Mouse (Mus musculus) brown adipose tissue, adult 24 weeks (tissue): ENCODE measurements around the gene Tulp3. TPM values are rescaled to one million over a fixed set of nuclear protein-coding genes. Genes with fewer than 3 reads are reported as not detected.
"Not testable (repeated sequence)": the region's sequence is repeated elsewhere in the genome, so short reads cannot be mapped to it uniquely, and the experiment has no call there.

ENCODE experiments used
- H3K27ac ChIP-seq: fragments of 200-500 bp; replicated peaks from 2 replicates; pipeline ENCODE4 v1.5.1; 2012; ENCODE audit warnings: low read depth, mild to moderate bottlenecking, low read length
- H3K4me1 ChIP-seq: fragments of 200-500 bp; 2 replicates; pipeline ENCODE4 v1.6.1; 2012; ENCODE audit warnings: low read length, mixed read lengths; ENCODE audit not compliant: control insufficient read depth, insufficient read depth, insufficient read length
- H3K4me3 ChIP-seq: fragments of 200-500 bp; 2 replicates; pipeline ENCODE4 v1.5.1; 2012; ENCODE audit warnings: low read depth, mild to moderate bottlenecking, low read length, moderate library complexity; ENCODE audit not compliant: insufficient read depth
- polyA plus RNA-seq: library from polyadenylated mRNA; stranded (reverse); fragments of >200 nt; gene quantifications from 2 replicates; pipeline ENCODE4 v1.2.4, GENCODE M21; 2012; ENCODE audit not compliant: missing spikeins, insufficient read depth, insufficient read length

Gene Tulp3
- polyA plus RNA-seq, 1 experiment = 6.4 TPM

DNA sequence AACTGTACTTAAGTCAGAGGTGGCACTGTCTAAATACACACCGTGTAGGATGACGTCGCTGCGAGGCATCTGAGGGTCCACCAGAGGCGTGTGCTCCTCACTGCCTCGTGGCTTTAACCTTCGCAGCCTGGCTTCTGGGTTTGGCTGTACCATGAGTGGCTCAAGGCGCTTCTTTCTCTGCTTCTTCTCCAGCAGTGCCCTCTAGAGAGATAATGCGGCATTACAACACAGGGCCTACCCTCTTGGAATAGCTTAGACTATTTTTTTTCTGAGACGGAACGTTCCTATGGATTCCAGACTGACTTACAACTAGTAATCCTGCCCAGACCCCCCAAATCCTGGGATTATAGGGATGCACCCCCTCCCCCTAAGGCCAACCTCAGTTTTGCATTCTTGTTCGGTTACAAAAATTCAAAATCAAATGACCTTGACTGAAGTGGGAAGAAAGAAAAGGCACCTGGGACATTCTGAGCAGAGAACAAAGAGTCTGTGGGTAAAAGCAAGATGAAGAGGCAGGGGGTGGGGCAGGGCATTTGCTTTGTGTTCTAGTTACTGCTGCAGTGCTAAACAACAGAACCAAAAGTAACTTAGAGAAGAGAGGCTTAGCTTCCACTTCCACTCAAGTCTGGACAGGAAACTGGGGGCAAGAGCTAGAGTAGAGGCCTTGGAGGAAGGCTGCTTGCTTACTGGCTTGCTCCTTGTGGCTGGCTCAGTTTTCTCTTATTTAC, 21.1 kb downstream of the Tulp3 start:
- Histone ChIP-seq H3K4me3 (no peak overlapping the region), H3K4me1 (no peaks in the 10 kb centered on the region), H3K27ac (no peak overlapping the region)

DNA sequence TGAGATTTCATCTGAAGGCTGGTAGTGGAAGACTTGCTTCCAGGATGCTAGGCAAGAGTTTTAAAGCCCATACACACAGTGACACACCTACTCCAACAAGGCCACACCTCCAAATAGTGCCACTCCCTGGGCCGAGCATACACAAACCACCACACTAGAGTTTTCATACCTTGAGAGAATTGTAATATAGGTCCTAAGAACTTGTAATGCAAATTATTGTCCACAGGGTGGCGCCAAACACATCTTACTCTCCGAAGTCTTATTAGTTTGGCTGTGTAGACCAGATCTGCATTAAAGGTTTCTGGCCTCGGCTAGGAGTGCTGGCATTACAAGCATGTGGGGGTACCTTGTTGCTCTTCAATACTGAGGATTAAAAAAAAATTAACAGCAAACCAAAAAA, 37.3 kb downstream of the Tulp3 start:
- Histone ChIP-seq H3K4me3 (no peak overlapping the region), H3K4me1 (no peaks in the 10 kb centered on the region), H3K27ac (no peak overlapping the region)

DNA sequence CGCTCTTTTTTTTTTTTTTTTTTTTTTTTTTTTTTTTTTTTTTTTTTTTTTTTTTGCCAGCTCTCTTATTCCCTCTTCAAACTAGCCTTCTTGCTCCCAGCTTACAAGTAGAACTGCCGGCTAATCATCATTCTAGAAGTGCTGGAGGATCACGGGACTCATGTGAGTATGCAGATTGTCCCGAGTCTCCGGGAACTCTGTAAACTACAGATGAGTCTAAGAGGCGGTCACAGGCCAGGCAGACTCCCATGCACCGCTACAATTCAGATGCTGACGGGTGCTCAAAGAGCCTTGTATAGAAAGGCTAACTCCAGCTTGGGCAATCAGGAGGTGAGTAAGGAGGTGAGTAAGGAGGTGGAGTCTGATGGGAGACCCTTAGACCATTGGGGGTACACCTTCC, 40.1 kb downstream of the Tulp3 start:
- H3K4me1 ChIP-seq = no peaks in the 10 kb centered on the region
- no peak overlapping the region for H3K27ac ChIP-seq
- no peak overlapping the region for H3K4me3 ChIP-seq

DNA sequence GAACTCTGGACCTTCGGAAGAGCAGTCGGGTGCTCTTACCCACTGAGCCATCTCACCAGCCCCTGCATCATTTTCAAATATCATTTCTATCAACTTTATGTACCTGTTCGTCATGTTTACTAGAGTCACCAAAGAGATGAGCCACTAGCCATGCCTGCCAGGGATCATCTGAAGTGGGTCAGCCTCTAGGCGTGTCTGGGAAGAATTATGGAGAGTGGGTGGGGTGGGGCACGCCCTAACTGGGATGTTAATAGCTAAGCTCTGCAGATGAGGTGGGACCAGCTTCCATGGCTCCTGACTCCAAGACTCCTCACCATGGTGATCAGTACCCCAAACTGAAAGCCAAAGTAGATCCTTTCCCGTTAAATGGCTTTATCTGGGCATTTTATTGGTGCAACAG, 40.9 kb downstream of the Tulp3 start:
- Histone ChIP-seq H3K4me1 (no peaks in the 10 kb centered on the region), H3K27ac (no peak overlapping the region), H3K4me3 (no peak overlapping the region)

DNA sequence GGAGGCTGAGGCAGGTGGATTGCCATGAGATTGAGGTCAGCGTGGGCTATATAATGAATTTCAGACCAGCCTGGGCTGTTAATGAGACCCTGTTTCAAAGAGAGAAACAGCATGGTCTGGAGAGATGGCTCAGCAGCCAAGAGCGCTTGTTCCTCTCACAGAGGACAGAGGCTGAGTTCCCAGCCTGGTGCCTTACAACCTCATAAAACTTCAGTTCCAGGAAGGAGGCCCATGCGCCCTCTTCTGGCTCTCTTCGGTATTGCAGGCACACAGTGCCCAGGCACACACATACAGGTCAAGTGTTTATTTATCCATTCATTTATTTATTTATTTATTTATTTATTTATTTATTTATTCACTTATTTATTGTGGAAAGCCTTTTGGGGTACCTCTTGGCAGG, 47.3 kb downstream of the Tulp3 start:
- no peak overlapping the region for H3K27ac ChIP-seq
- no peak overlapping the region for H3K4me3 ChIP-seq
- no peaks in the 10 kb centered on the region for H3K4me1 ChIP-seq

DNA sequence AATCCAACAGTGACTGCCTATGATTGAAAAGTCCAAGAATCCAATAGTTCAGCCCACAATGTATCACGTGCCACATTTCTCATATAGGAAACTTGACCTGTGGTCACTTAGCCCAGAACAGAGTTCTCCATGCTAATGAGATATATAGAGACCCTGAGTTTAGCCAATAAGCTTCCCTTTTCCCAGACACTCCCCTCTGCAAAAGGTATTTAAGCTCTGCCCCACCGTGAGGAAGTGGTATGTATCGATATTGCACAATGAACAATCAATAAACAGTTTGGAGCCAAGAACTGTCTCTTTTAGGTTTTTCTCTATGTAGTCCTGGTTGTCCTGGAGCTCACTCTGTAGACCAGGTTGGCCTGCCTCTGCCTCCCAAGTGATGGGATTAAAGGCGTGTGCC, 50.9 kb downstream of the Tulp3 start:
- Histone ChIP-seq H3K27ac (no peak overlapping the region), H3K4me3 (no peak overlapping the region), H3K4me1 (no peaks in the 10 kb centered on the region)

DNA sequence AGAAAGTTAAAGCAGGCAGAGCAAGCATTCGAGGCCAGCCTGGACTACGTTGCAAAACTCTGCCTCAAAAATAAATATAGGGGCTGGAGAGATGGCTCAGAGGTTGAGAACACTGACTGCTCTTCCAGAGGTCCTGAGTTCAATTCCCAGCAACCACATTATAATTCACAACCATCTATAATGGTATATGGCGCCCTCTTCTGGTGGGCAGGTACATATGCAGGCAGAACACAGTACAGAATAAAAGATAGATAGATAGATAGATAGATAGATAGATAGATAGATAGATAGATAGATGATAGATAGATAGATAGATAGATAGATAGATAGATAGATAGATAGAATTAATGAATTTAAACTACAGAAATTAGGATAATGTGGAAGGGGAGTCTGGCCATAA, 53.0 kb downstream of the Tulp3 start:
- H3K27ac ChIP-seq, H3K4me3 ChIP-seq, H3K4me1 ChIP-seq: not testable (repeated sequence)

DNA sequence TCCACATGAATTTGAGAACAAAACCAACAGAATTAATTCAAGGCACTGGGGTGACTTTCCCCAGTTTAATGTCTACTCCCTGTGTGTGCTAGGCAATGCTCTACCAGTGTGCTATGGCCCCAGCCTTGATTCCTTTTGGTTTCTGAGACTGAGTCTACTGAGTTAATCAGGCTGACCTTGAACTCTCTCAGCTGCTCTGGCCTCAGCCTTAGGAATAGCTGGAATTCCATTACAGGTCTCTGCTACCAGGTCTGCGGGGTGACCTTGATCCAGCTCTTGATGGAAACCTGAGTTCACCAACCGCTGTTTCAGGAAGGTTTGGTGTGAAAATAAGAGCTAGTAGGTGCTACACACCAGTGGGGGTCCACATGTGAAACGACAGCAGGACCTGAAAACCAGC, 53.8 kb downstream of the Tulp3 start:
- H3K27ac ChIP-seq = no peak overlapping the region
- H3K4me1 ChIP-seq = peaks cover 4% of the 10 kb centered on the region; the same call in 1 of the 2 replicates
- no peak overlapping the region for H3K4me3 ChIP-seq

DNA sequence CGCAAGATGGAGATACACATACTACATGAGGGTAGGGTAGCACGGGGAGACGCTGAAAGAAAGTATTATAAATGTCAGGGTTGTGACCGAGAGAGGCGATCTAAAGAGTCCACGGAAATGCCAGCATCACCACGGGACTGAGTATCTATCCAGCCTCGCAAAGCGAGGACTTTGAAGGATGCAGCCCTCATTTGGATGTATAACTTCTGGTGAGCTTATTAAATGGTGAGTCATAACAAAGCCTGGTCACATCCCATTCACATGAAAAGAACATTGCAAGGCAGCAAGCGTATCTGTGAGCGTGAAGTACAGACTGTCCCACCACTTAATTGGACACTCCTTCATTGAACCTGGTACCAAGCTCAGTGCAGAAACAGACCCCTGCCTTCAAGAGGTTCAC, 54.2 kb downstream of the Tulp3 start:
- H3K27ac ChIP-seq = peak overlapping the region; percentile 61
- peak overlapping the region; percentile 76; the same call in 1 of the 2 replicates for H3K4me3 ChIP-seq
- peaks cover 7% of the 10 kb centered on the region for H3K4me1 ChIP-seq

DNA sequence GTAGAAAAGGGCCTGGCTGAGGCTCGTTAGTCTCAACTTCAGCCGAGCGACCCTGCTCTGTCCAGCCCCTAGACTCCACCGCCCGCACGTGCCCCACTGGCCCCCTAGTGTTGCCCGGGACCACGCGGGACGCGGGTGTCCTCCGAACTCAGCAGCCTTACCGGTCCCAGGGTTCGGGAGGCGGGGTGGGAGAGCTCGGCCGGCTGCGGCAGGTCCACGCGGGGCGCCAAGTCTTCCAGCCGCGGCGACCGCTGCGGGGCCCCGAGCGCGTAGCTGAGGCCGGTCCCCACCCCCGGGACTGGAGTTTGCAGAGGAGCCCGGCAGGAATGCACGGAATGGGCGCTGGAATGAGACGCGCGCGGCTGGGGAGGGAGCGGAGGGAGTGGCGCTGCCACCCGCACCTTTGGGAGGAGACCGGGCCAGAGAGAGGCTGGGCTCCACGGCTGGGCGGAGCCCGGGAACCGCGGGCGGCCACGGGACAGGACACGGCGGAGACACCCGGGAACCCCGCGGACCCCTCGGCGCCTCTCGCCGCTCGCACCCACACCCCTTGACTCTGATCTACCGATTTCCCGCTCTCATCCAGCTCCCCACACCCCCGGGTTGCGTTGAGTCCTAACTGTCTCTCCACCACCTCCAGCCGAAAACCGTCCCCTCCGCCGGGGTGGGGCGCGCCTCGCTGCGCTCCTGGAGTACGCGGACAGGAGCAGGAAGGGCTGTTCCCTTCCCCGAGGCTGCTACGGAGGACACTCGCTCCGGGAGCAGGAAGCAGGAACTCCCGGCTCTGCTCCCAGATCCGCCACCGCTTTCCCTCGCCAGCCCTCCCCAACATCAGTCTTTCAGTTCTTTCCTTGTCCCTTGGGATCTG, 55.3 kb downstream of the Tulp3 start, which contains the start of gene Tead4:
TSS of gene Tead4 (minus strand) at position 690 of the 868 bp plus-strand sequence.
- H3K27ac ChIP-seq = peak within 1 kb of the TSS; percentile 92
- peaks cover 17% of the 10 kb centered on the region for H3K4me1 ChIP-seq
- peak within 1 kb of the TSS; percentile 76 for H3K4me3 ChIP-seq

DNA sequence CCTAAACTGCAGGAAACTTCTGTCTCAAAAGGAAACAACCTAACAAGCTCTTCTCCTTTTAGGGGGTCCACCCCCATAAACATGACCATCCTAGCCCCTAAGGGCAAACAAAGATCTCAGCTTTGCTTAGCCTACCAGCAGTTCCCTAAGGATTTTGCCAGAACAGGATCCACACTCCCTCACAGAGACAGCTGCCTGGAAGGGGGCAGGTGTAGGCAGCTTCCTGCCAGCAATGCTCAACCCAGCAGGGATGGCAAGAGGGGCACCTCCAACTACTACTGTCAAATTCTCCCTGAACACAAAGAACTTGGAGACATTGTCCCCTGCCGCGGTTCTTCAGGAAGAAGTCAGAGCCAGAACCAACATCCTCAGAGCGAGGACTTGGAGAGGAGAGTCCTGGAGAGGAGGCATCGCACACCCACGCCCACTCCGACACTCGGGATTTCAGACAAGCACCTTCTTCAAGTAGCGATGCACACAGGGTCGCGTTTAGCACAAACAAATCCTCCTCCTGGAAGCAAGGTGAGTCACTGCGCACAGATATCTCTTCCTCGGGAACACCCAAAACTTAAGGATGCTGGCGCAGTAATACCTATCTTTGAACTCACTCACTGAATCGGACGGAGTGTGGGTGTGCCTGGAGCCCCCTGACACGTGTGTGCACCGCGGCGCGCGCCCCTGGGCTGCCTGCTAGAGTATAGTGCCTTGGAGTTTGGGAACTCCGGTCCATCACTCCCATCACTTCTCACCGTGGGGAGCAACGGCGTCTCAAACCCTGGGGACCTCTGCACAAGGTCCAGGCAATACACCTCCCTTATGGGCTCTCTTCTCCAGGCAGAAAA, 56.1 kb downstream of the Tulp3 start:
- peak overlapping the region; percentile 76 for H3K4me3 ChIP-seq
- peak overlapping the region; percentile 46 for H3K27ac ChIP-seq
- H3K4me1 ChIP-seq = peaks cover 24% of the 10 kb centered on the region

DNA sequence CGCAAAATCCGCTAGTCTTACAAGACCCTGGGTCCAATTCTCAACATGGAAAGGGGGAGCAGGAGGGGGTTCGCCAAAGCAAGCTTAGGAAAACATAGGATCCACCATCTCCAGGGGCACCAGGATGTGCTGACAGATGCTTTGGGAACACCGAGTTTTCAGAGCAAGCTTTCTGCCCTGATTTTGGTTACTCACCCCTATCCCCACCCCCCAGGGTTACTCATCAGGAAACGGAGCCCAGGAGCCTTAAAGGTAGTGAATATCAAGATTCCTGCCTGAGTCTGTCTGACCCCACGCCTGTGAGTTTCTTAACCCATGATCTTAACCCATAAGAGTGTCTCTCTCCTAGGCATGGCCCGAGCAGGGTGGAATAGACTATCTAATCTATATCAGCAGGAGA, 57.4 kb downstream of the Tulp3 start:
- H3K4me1 ChIP-seq = peaks cover 28% of the 10 kb centered on the region
- no peak overlapping the region for H3K4me3 ChIP-seq
- no peak overlapping the region for H3K27ac ChIP-seq

DNA sequence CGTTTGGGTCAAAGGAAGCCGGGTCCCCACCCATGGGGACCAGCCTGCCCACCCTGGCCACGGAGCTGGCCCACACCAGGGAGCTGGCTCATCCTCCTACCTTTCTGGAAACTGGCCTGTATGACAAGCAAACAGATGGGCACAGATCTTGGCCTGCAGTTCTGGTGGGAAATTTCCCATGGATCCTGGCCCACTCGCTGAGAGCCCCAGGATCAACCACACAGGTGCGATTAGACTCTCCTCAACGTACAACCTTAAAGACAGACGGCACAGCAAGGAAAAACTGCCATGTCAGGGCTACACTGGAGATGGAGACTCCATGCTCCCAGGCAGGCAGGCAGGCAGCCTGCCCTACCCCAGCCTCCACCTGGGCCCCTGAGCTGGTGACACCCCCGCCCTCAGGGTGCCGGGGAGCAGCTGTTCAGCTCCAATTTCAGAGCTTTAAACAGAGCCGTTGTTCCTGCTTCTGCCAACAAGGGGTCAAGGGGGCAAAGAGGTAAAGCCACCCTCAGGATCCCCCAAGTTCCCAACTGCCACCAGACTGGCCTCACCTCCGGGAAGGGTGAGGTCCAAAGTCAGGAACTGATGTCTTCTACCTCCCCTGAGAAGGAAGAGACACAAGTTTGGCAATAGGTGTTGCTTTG, 58.8 kb downstream of the Tulp3 start:
- Histone ChIP-seq H3K4me3 (peak overlapping the region; percentile 27; the same call in 1 of the 2 replicates), H3K27ac (peak overlapping the region; percentile 91), H3K4me1 (peaks cover 28% of the 10 kb centered on the region)

DNA sequence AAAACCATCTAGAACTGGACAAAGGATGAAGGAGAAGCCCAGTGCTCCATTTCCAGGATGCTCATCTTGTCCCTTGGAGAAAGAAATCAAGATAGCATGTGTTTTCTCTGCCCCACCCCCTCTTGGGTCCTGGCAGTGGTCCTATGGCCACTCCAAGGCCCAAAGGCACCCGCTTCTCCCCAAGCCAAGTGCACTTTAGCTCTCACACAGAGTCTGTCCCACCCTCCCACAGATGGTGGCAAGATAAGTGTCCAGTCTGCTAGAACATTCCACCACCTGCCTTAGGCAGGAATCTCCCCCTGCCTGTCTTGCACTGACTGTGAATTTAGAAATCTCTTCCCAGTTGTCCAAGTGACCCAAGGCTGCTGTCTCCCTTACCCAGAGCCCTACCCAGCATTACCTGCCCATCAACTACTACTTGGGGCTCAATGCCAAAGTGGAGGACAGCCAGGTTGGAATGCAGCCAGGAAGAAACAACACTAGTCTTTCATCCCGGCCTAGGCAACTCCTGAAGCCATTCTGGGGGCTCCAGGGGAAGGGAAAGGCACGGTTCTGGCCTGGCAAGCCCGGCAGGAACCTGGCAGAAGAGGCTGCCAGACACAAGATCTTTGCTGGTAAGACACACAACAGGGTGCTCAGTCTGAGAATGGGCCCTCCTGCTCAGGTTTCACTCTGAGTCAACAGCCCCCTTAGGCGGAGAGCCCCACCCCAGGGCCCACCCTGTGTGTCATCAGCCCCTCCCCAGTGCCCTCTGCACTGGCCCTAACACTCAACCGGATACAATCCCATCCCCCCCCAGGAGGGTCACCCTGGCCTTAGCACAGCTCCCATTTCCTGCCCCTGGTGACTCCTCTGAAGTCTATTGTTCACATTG, 59.5 kb downstream of the Tulp3 start:
- Histone ChIP-seq H3K4me3 (0 out of 2 replicates have a peak overlapping the region, but pooled peaks have one; percentile 10), H3K4me1 (peaks cover 28% of the 10 kb centered on the region), H3K27ac (peak overlapping the region; percentile 91)
